In the genomic region with DNA sequence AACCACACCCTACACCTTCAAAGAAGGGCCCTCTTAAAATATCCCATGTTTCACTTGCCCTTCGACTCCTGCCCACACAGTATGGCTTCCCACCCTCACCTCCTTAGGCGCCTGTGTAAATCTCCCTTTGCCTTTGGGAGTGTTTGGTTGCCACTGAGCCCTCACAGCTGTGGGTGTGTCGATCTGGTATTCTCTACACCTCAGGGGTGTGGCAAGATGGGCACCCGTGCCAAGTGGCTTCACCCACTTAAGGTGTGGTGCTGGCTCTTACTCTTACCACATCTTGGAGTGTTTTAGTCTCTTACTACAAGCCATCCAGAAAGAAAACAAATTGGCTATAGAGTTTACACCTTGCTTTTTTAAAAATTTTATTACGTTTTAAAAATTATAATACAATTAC, we compare ENCODE assay signal across 21 mouse cellular contexts.
"Had no signal": no experiment of that assay in that cellular context is flagged by ENCODE, and none has a peak within 500 bp of the region (broad histone marks: within the 10 kb centered on the region; RNA-seq: fewer than 3 reads in every experiment).

No protein-coding gene starts in this region.

- DNase-seq: forebrain, postnatal 0 days; gastrocnemius, postnatal 14 days; gastrocnemius, postnatal 36 days; heart, postnatal 14 days; heart, postnatal 36 days; kidney, adult 11 months; kidney, adult 9 months; layer of hippocampus, adult 9-11 months; layer of hippocampus, postnatal 36 days; left cerebral cortex, postnatal 4 days had no signal

- H3K4me3 ChIP-seq: heart, embryonic 10.5 days; heart, embryonic 13.5 days; heart, embryonic 15.5 days; hindbrain, embryonic 13.5 days; hindbrain, embryonic 15.5 days; kidney, embryonic 15.5 days; limb, embryonic 13.5 days; limb, embryonic 15.5 days had no signal

- H3K36me3 ChIP-seq: heart, embryonic 10.5 days; heart, embryonic 13.5 days; heart, embryonic 15.5 days; hindbrain, embryonic 13.5 days; hindbrain, embryonic 15.5 days; kidney, embryonic 15.5 days; limb, embryonic 13.5 days; limb, embryonic 15.5 days had no signal

- ATAC-seq: forebrain, postnatal 0 days; hindbrain, postnatal 0 days; intestine, embryonic 16.5 days had no signal

- H3K4me1 ChIP-seq: heart, embryonic 10.5 days; heart, embryonic 13.5 days; heart, embryonic 15.5 days; hindbrain, embryonic 13.5 days; hindbrain, embryonic 15.5 days; kidney, embryonic 15.5 days; limb, embryonic 13.5 days; limb, embryonic 15.5 days had no signal

- H3K9ac ChIP-seq: forebrain, postnatal 0 days; heart, embryonic 13.5 days; heart, embryonic 15.5 days; hindbrain, embryonic 13.5 days; hindbrain, embryonic 15.5 days; kidney, embryonic 15.5 days; limb, embryonic 13.5 days; limb, embryonic 15.5 days had no signal

- H3K9me3 ChIP-seq: heart, embryonic 10.5 days; heart, embryonic 13.5 days; heart, embryonic 15.5 days; hindbrain, embryonic 13.5 days; hindbrain, embryonic 15.5 days; kidney, embryonic 15.5 days; limb, embryonic 13.5 days; limb, embryonic 15.5 days had no signal

- H3K4me2 ChIP-seq: heart, embryonic 13.5 days; heart, embryonic 15.5 days; hindbrain, embryonic 13.5 days; hindbrain, embryonic 15.5 days; kidney, embryonic 15.5 days; limb, embryonic 13.5 days; limb, embryonic 15.5 days had no signal

- H3K27me3 ChIP-seq: heart, embryonic 13.5 days; heart, embryonic 15.5 days; hindbrain, embryonic 13.5 days; hindbrain, embryonic 15.5 days; kidney, embryonic 15.5 days; limb, embryonic 13.5 days; limb, embryonic 15.5 days had no signal

- H3K27ac ChIP-seq: heart, embryonic 10.5 days; heart, embryonic 13.5 days; heart, embryonic 15.5 days; hindbrain, embryonic 13.5 days; hindbrain, embryonic 15.5 days; hindbrain, postnatal 0 days; kidney, embryonic 15.5 days; kidney, postnatal 0 days; limb, embryonic 13.5 days; limb, embryonic 15.5 days had no signal
